Mouse (Mus musculus): ENCODE measurements around the gene Syngr4. TPM values are rescaled to one million over a fixed set of nuclear protein-coding genes. Genes with fewer than 3 reads are reported as not detected.

Syngr4 gene
- total and polyA plus RNA-seq, 3 experiments = not detected

DNA sequence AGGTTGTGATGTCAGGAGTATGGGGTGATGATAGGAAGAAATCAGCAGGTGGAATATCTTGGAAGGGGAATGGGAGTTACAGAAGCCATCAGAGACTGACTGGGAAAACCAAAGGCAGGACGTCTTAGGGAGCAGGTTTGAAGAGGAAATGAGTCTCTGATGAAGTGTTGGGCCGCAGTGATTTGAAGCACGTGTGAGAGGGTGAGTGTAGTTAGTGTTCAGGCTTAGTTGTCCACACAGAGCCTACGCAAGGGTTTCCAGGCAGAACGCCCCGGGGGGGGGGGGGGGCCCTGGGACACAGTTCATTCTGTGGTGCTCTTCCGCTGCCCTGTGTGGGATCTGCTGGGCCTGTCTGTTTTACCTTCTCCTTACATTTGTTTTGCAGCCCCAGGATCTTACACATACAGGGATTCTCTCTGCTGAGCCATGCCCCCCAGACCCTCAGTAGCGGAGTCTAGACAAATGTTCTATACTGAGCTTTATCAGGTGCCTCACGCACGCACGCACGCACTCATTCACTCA is 6.0 kb upstream of the Syngr4 start:
- Histone ChIP-seq H3K27ac (ENCODE audit: insufficient read depth, low read depth) (no peak overlapping the region), H3K9me3 (replicated peaks; ENCODE audit: low read length) (no peaks in the 10 kb centered on the region), H3K27me3 (replicated peaks) (no peaks in the 10 kb centered on the region), H3K4me1 (ENCODE audit: control insufficient read depth in 1 of 2, insufficient read depth in 2 of 2) (peaks cover 0 to 15% of the 10 kb centered on the region in 2 experiments; a peak in 2 of 4 replicates), H3K4me2 (ENCODE audit: insufficient read depth, low read depth, poor library complexity, severe bottlenecking) (no peak overlapping the region), H3K9ac (ENCODE audit: insufficient read depth, low read depth) (no peak overlapping the region), H3K79me2 (replicated peaks; ENCODE audit: control insufficient read depth, extremely low read depth, insufficient read depth, poor library complexity, severe bottlenecking) (no peaks in the 10 kb centered on the region), H3K4me3 (replicated peaks in 1 of 3; ENCODE audit: low read depth in 2 of 3, low read length in 2 of 3, poor library complexity in 1 of 3) (no peak overlapping the region), H3K36me3 (replicated peaks in 1 of 2; ENCODE audit: control insufficient read depth in 1 of 2, insufficient read depth in 1 of 2, low read length in 1 of 2) (peaks cover 4 to 22% of the 10 kb centered on the region in 2 experiments)
- dilution Hi-C loops (cut with MboI; ENCODE audit: extremely low pct_ligation_motif_present, extremely low pct_unique_long_range_greater_than_20kb, low sequenced_read_pairs) (no loop called here), in situ Hi-C loops (cut with MboI; ENCODE audit: low pct_ligation_motif_present, low pct_unique_long_range_greater_than_20kb, low sequenced_read_pairs) (no loop called here)
- no peak for DNase-seq (ENCODE audit: extremely low read depth)
- no peak for TF ChIP-seq PAX5 (IDR thresholded peaks at IDR 0.05; ENCODE audit: low read length)
- TF ChIP-seq RCOR1 (conservative IDR thresholded peaks at IDR 0.05; ENCODE audit: low read depth, low read length) = no peak
- no peak for TF ChIP-seq MAX (IDR thresholded peaks at IDR 0.05; ENCODE audit: low read length)
- TF ChIP-seq CHD1 (IDR thresholded peaks at IDR 0.05; ENCODE audit: low read depth, low read length) = no peak
- TF ChIP-seq MAZ (IDR thresholded peaks at IDR 0.05; ENCODE audit: low read depth, low read length) = no peak
- no peak for TF ChIP-seq MAFK (IDR thresholded peaks at IDR 0.05; ENCODE audit: insufficient replicate concordance, low read length)
- TF ChIP-seq IRF4 (IDR thresholded peaks at IDR 0.05; ENCODE audit: low read depth, low read length) = no peak
- no peak for TF ChIP-seq HCFC1 (IDR thresholded peaks at IDR 0.05; ENCODE audit: low read depth, low read length)
- TF ChIP-seq BHLHE40 (IDR thresholded peaks at IDR 0.05; ENCODE audit: low read depth, low read length) = no peak
- no peak for TF ChIP-seq USF2 (conservative IDR thresholded peaks at IDR 0.05; ENCODE audit: low read depth, low read length)
- no peak for TF ChIP-seq CHD2 (IDR thresholded peaks at IDR 0.05; ENCODE audit: low read length)
- no peak for TF ChIP-seq SMC3 (IDR thresholded peaks at IDR 0.05; ENCODE audit: low read depth, low read length)
- no peak for TF ChIP-seq POLR2AphosphoS2 (IDR thresholded peaks at IDR 0.05; ENCODE audit: low read depth, low read length)
- no peak for TF ChIP-seq GABPA (IDR thresholded peaks at IDR 0.05; ENCODE audit: insufficient replicate concordance, low read depth, low read length)
- TF ChIP-seq JUND (conservative IDR thresholded peaks at IDR 0.05; ENCODE audit: low read depth, low read length) = no peak
- no peak for TF ChIP-seq JUN (IDR thresholded peaks at IDR 0.05; ENCODE audit: insufficient read depth, low read depth, low read length)
- no peak for TF ChIP-seq RAD21 (IDR thresholded peaks at IDR 0.05; ENCODE audit: low read depth, low read length)

DNA sequence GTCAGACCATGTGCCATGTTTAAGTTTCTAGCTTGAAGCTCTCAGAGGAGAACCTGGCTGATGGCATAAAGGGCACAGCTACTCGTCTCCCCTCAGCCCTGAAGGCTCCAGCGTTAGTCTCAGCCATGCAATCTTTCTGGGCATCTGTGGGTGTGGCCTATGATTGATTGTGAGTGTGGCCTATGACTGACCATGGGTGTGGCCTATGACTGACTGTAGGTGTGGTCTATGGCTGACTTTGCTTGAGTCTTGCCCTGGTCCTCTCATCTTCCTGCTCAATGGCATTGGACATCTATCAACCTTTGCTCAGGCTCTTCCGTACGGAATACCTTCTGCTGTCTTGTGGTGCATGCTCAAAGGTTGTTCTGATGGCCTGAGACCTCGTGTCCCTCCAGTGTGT is 5.0 kb upstream of the Syngr4 start:
- no peak overlapping the region for H3K27ac ChIP-seq (ENCODE audit: insufficient read depth, low read depth)
- H3K79me2 ChIP-seq (replicated peaks; ENCODE audit: control insufficient read depth, extremely low read depth, insufficient read depth, poor library complexity, severe bottlenecking) = no peaks in the 10 kb centered on the region
- peaks cover 0 to 10% of the 10 kb centered on the region in 2 experiments; a peak in 2 of 4 replicates for H3K4me1 ChIP-seq (ENCODE audit: control insufficient read depth in 1 of 2, insufficient read depth in 2 of 2)
- TF ChIP-seq BHLHE40 (IDR thresholded peaks at IDR 0.05; ENCODE audit: low read depth, low read length) (no peak), USF2 (conservative IDR thresholded peaks at IDR 0.05; ENCODE audit: low read depth, low read length) (no peak), NRF1 (IDR thresholded peaks at IDR 0.05; ENCODE audit: low read depth, low read length) (0 out of 2 replicates have a peak, but pooled peaks have one; percentile 9), MEF2A (IDR thresholded peaks at IDR 0.05; ENCODE audit: borderline replicate concordance, low read depth, low read length) (no peak), POLR2A (IDR thresholded peaks at IDR 0.05; ENCODE audit: low read depth, low read length) (no peak), ZC3H11A (IDR thresholded peaks at IDR 0.05; ENCODE audit: low read depth, low read length) (no peak), USF1 (IDR thresholded peaks at IDR 0.05; ENCODE audit: low read depth, low read length) (no peak), ETS1 (conservative IDR thresholded peaks at IDR 0.05; ENCODE audit: low read depth, low read length) (no peak)
- H3K9me3 ChIP-seq (replicated peaks; ENCODE audit: low read length) = no peaks in the 10 kb centered on the region
- H3K36me3 ChIP-seq (replicated peaks in 1 of 2; ENCODE audit: control insufficient read depth in 1 of 2, insufficient read depth in 1 of 2, low read length in 1 of 2) = peaks cover 0 to 15% of the 10 kb centered on the region in 2 experiments
- no peak overlapping the region for H3K4me2 ChIP-seq (ENCODE audit: insufficient read depth, low read depth, poor library complexity, severe bottlenecking)
- in situ Hi-C loops (cut with MboI; ENCODE audit: low pct_ligation_motif_present, low pct_unique_long_range_greater_than_20kb, low sequenced_read_pairs) = no loop called here
- no peak overlapping the region for H3K4me3 ChIP-seq (replicated peaks in 1 of 3; ENCODE audit: low read depth in 2 of 3, low read length in 2 of 3, poor library complexity in 1 of 3)
- H3K9ac ChIP-seq (ENCODE audit: insufficient read depth, low read depth) = no peak overlapping the region
- dilution Hi-C loops (cut with MboI; ENCODE audit: extremely low pct_ligation_motif_present, extremely low pct_unique_long_range_greater_than_20kb, low sequenced_read_pairs) = no loop called here
- peak; percentile 50 for DNase-seq (ENCODE audit: extremely low read depth)
- no peaks in the 10 kb centered on the region for H3K27me3 ChIP-seq (replicated peaks)

All from CH12.LX (cell line).